Mouse (Mus musculus): ENCODE measurements around the gene Gnai3. TPM values are rescaled to one million over a fixed set of nuclear protein-coding genes. Genes with fewer than 3 reads are reported as not detected.

Gnai3 gene
- polyA plus RNA-seq, 1 experiment: 20.1 TPM

DNA sequence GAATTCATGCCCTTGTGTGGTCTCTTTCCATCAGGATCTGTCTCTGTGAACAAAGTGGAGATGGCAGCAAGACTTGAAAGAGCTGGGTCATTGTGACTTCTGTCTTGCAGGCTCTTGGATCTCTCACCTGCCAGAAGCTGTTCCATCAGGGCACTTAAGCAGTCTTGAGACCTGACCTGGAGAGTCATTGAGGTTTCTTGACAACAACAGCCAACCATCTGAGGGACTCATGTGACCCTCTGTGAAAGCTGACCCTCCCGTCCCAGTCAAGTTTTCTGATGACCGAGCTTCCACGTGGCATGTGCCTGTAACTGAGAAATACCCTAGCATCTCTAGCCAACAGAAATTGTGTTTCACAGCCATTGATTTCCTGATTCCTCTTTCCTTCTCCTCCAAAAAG lies 38.8 kb upstream of the Gnai3 start:
- no peaks in the 10 kb centered on the region for H3K79me2 ChIP-seq (ENCODE audit: control insufficient read depth, insufficient read depth)
- H3K36me3 ChIP-seq (ENCODE audit: control insufficient read depth, insufficient read depth): no peaks in the 10 kb centered on the region
- no peak overlapping the region for H3ac ChIP-seq (ENCODE audit: control insufficient read depth, insufficient read length)
- TF ChIP-seq MYOG (IDR thresholded peaks at IDR 0.05; ENCODE audit: control insufficient read depth in 1 of 3, insufficient read depth in 1 of 3, insufficient read length in 2 of 3, low read depth in 2 of 3): no peak
- no peak overlapping the region for H3K4me3 ChIP-seq
- peaks cover 5% of the 10 kb centered on the region for H3K27me3 ChIP-seq (ENCODE audit: control insufficient read depth, insufficient read depth, insufficient read length)
- H3K4me2 ChIP-seq (ENCODE audit: low read depth): no peak overlapping the region

GRCm38 (mm10) chr3:108180514-108180913 lies 34.6 kb upstream of the Gnai3 start:
- H3ac ChIP-seq (ENCODE audit: control insufficient read depth, insufficient read length): no peak overlapping the region
- no peak overlapping the region for H3K4me3 ChIP-seq
- H3K4me2 ChIP-seq (ENCODE audit: low read depth): no peak overlapping the region
- no peaks in the 10 kb centered on the region for H3K36me3 ChIP-seq (ENCODE audit: control insufficient read depth, insufficient read depth)
- TF ChIP-seq MAX (IDR thresholded peaks at IDR 0.05; ENCODE audit: low read depth): no peak
- no peak for TF ChIP-seq TCF3 (IDR thresholded peaks at IDR 0.05; ENCODE audit: insufficient read length, low read depth)
- TF ChIP-seq E2F4 (IDR thresholded peaks at IDR 0.05; ENCODE audit: insufficient read depth): no peak
- TF ChIP-seq MYOD1 (IDR thresholded peaks at IDR 0.05; ENCODE audit: control insufficient read depth in 1 of 3, insufficient read length in 2 of 3, low read depth in 2 of 3): no peak
- TF ChIP-seq CEBPB (IDR thresholded peaks at IDR 0.05; ENCODE audit: insufficient read depth, poor library complexity, severe bottlenecking): no peak
- no peak for TF ChIP-seq POLR2AphosphoS2 (IDR thresholded peaks at IDR 0.05; ENCODE audit: insufficient read length, low read depth)
- no peak for TF ChIP-seq USF1 (IDR thresholded peaks at IDR 0.05; ENCODE audit: low read depth)
- TF ChIP-seq SRF (IDR thresholded peaks at IDR 0.05; ENCODE audit: control insufficient read depth, insufficient read length, low read depth): no peak
- TF ChIP-seq TCF12 (IDR thresholded peaks at IDR 0.05; ENCODE audit: insufficient read depth, poor library complexity, severe bottlenecking): no peak
- no peak for TF ChIP-seq POLR2A (IDR thresholded peaks at IDR 0.05; ENCODE audit: insufficient read length, low read depth)
- TF ChIP-seq MYOG (IDR thresholded peaks at IDR 0.05; ENCODE audit: control insufficient read depth in 1 of 3, insufficient read depth in 1 of 3, insufficient read length in 2 of 3, low read depth in 2 of 3): no peak
- no peak for TF ChIP-seq REST (IDR thresholded peaks at IDR 0.05; ENCODE audit: insufficient read depth, insufficient read length)
- H3K27me3 ChIP-seq (ENCODE audit: control insufficient read depth, insufficient read depth, insufficient read length): peaks cover 25% of the 10 kb centered on the region
- no peaks in the 10 kb centered on the region for H3K79me2 ChIP-seq (ENCODE audit: control insufficient read depth, insufficient read depth)

GRCm38 (mm10) chr3:108178756-108179715 lies 33.1 kb upstream of the Gnai3 start:
- Histone ChIP-seq H3K4me3 (no peak overlapping the region), H3K36me3 (ENCODE audit: control insufficient read depth, insufficient read depth) (no peaks in the 10 kb centered on the region), H3K79me2 (ENCODE audit: control insufficient read depth, insufficient read depth) (no peaks in the 10 kb centered on the region), H3ac (ENCODE audit: control insufficient read depth, insufficient read length) (no peak overlapping the region), H3K4me2 (ENCODE audit: low read depth) (no peak overlapping the region), H3K27me3 (ENCODE audit: control insufficient read depth, insufficient read depth, insufficient read length) (peaks cover 37% of the 10 kb centered on the region)
- no peak for TF ChIP-seq MYOD1 (IDR thresholded peaks at IDR 0.05; ENCODE audit: control insufficient read depth in 1 of 3, insufficient read length in 2 of 3, low read depth in 2 of 3)
- TF ChIP-seq POLR2A (IDR thresholded peaks at IDR 0.05; ENCODE audit: insufficient read length, low read depth): no peak
- no peak for TF ChIP-seq REST (IDR thresholded peaks at IDR 0.05; ENCODE audit: insufficient read depth, insufficient read length)
- no peak for TF ChIP-seq MYOG (IDR thresholded peaks at IDR 0.05; ENCODE audit: control insufficient read depth in 1 of 3, insufficient read depth in 1 of 3, insufficient read length in 2 of 3, low read depth in 2 of 3)
- no peak for TF ChIP-seq SRF (IDR thresholded peaks at IDR 0.05; ENCODE audit: control insufficient read depth, insufficient read length, low read depth)
- TF ChIP-seq TCF3 (IDR thresholded peaks at IDR 0.05; ENCODE audit: insufficient read length, low read depth): no peak
- no peak for TF ChIP-seq POLR2AphosphoS2 (IDR thresholded peaks at IDR 0.05; ENCODE audit: insufficient read length, low read depth)
- TF ChIP-seq E2F4 (IDR thresholded peaks at IDR 0.05; ENCODE audit: insufficient read depth): no peak
- TF ChIP-seq CEBPB (IDR thresholded peaks at IDR 0.05; ENCODE audit: insufficient read depth, poor library complexity, severe bottlenecking): no peak
- TF ChIP-seq USF1 (IDR thresholded peaks at IDR 0.05; ENCODE audit: low read depth): no peak
- TF ChIP-seq TCF12 (IDR thresholded peaks at IDR 0.05; ENCODE audit: insufficient read depth, poor library complexity, severe bottlenecking): no peak
- no peak for TF ChIP-seq MAX (IDR thresholded peaks at IDR 0.05; ENCODE audit: low read depth)

DNA sequence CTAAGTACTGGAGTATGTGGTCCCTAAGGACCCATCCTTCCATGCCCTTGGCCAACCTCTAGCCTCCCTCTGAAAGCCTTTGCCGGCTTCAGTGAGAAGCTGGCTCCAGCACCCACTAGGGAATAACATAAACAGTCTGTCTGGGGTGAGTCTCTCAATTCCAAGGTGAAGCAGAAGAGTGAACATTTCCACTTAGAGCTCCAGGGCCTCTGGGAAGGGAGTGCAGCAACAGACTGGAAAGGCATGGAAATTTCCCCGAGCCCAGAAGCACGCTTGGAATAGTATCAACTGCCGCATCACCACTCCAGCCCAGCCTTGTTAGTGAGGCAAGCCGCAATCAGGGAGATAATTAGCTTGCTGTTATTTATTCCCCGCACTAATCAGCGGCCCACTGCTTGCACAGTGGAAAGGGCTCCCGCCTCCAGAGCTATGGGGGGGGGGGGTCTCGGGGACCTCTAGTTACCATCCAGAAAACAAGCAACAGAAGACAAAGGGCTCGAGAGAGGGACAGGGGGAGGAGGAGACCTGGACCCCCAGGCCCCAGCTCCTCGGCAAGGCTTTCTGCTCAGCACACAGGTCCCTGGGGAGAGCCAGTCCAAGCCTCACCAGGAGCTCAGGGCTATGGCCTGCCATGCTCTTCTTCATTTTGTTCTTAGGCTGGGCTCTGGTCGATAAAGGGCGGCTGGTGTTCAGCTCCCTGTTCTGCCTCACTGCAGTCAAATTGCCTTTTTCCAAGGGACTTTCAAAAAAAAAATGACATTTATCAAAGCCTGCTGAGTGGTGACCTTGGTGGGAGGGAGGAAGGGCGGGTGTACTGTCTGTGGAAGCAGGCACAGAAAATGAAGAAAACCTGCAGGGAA lies 29.0 kb upstream of the Gnai3 start:
- Histone ChIP-seq H3K79me2 (ENCODE audit: control insufficient read depth, insufficient read depth) (no peaks in the 10 kb centered on the region), H3K4me3 (no peak overlapping the region), H3ac (ENCODE audit: control insufficient read depth, insufficient read length) (no peak overlapping the region), H3K36me3 (ENCODE audit: control insufficient read depth, insufficient read depth) (no peaks in the 10 kb centered on the region), H3K27me3 (ENCODE audit: control insufficient read depth, insufficient read depth, insufficient read length) (peaks cover 55% of the 10 kb centered on the region), H3K4me2 (ENCODE audit: low read depth) (no peak overlapping the region)
- TF ChIP-seq CEBPB (IDR thresholded peaks at IDR 0.05; ENCODE audit: insufficient read depth, poor library complexity, severe bottlenecking): no peak

- H3K4me2 ChIP-seq (ENCODE audit: low read depth): no peak overlapping the region
- H3K4me3 ChIP-seq: no peak overlapping the region
- H3K27me3 ChIP-seq (ENCODE audit: control insufficient read depth, insufficient read depth, insufficient read length): peaks cover 34% of the 10 kb centered on the region
- H3K79me2 ChIP-seq (ENCODE audit: control insufficient read depth, insufficient read depth): no peaks in the 10 kb centered on the region
- H3K36me3 ChIP-seq (ENCODE audit: control insufficient read depth, insufficient read depth): no peaks in the 10 kb centered on the region
- TF ChIP-seq E2F4 (IDR thresholded peaks at IDR 0.05; ENCODE audit: insufficient read depth): no peak
- no peak for TF ChIP-seq MYOD1 (IDR thresholded peaks at IDR 0.05; ENCODE audit: control insufficient read depth in 1 of 3, insufficient read length in 2 of 3, low read depth in 2 of 3)
- no peak for TF ChIP-seq SRF (IDR thresholded peaks at IDR 0.05; ENCODE audit: control insufficient read depth, insufficient read length, low read depth)
- no peak for TF ChIP-seq REST (IDR thresholded peaks at IDR 0.05; ENCODE audit: insufficient read depth, insufficient read length)
- TF ChIP-seq POLR2AphosphoS2 (IDR thresholded peaks at IDR 0.05; ENCODE audit: insufficient read length, low read depth): no peak
- TF ChIP-seq MAX (IDR thresholded peaks at IDR 0.05; ENCODE audit: low read depth): no peak
- no peak for TF ChIP-seq MYOG (IDR thresholded peaks at IDR 0.05; ENCODE audit: control insufficient read depth in 1 of 3, insufficient read depth in 1 of 3, insufficient read length in 2 of 3, low read depth in 2 of 3)
- no peak for TF ChIP-seq TCF3 (IDR thresholded peaks at IDR 0.05; ENCODE audit: insufficient read length, low read depth)
- no peak for TF ChIP-seq TCF12 (IDR thresholded peaks at IDR 0.05; ENCODE audit: insufficient read depth, poor library complexity, severe bottlenecking)
- TF ChIP-seq CEBPB (IDR thresholded peaks at IDR 0.05; ENCODE audit: insufficient read depth, poor library complexity, severe bottlenecking): no peak
- TF ChIP-seq USF1 (IDR thresholded peaks at IDR 0.05; ENCODE audit: low read depth): no peak
- no peak for TF ChIP-seq POLR2A (IDR thresholded peaks at IDR 0.05; ENCODE audit: insufficient read length, low read depth)
- H3ac ChIP-seq (ENCODE audit: control insufficient read depth, insufficient read length): no peak overlapping the region
Measured at GRCm38 (mm10) chr3:108169199-108169598, 23.3 kb upstream of the Gnai3 start.
